Mouse (Mus musculus) mature B cell (primary cell): Measurements from ENCODE around the gene Grin2a.

Source experiments
- in situ Hi-C: fragments of 300-500 bp; cut with MboI; formaldehyde crosslinking; loops from 2 replicates; pipeline ENCODE4 v1.14.3; 2019

Gene Grin2a

DNA sequence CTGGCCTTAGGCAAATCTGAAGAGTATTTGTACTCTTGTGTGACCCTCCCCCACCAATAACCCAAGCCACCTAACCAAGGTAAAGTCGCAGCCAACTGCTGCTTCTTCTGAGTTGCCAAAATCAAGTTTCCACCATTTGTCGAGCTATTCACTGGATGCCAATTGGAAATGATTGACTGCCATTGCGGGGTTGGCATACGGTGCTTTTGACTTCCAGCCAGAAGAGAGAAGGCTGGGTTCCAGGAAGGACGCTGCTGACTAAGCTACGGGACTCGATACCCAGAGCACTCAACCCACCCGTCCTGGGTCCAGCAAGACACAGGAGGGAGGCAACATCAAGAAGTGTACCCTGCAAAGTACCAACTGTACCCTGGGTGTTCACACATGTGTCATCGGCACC is 242.3 kb downstream of the Grin2a start:
- in situ Hi-C loops = no loop called here

DNA sequence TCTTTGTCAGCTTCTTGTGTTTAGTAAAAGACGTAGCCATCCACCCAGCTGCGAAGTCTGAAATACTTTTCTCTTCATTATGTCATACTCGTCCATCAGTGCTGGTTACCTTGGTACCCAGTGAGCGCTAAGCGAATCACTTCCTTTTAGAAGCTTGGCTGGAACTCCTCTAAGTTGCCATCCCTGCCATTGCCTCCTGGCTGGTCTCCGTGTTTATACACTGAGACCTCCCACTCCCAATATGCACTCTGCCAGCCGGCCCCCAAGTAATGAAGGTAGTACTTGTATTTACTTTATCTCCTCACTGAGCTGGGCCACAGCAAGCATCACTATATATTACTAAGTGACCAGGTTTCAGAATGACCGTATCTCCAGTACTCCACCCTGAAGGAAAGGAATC is 242.8 kb downstream of the Grin2a start:
- in situ Hi-C loops = no loop called here

DNA sequence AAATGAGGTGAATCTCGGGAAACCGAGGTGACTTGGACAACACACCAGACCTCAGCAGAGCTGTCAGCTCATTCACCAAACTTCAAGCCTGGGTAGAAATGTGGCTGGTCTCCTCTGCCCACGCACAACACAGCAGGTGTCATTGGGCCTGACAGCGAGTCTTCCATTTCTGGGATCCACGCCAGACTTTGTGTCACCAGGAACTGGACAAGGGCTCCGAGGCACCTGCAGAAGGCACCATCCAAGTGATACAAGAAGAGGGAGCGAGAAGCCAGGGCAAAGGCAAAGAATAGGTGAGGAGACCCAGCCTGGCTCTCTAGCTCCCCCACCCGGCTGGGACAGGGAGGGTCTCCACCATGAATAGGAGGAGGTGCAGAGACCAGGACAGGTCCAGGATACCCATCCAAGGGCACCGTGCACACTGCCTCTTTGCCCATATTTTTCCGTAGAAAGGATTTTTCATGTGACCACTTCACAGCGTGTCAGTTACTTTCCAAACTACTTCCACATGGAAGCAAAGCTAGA is 244.3 kb downstream of the Grin2a start:
- in situ Hi-C loops = no loop called here

DNA sequence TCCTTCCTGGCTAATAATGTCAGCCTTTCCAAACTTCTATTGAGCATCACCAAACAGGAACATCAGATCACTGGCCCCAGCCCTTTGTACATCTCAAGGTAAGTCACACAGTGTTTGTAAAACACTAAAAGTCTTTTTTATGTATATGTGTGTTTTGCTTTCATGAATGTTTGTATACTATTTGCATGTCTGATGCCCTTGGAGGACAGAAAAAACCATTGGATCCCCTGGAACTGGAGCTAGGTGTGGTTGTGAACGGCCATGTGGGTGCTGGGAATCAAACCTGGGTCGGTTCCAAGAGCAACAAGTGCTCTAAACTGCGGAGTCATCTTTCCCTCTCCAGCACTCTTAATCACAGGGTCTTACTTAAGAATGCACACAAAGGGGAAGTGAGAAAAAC is 245.7 kb downstream of the Grin2a start:
- in situ Hi-C loops = no loop called here

DNA sequence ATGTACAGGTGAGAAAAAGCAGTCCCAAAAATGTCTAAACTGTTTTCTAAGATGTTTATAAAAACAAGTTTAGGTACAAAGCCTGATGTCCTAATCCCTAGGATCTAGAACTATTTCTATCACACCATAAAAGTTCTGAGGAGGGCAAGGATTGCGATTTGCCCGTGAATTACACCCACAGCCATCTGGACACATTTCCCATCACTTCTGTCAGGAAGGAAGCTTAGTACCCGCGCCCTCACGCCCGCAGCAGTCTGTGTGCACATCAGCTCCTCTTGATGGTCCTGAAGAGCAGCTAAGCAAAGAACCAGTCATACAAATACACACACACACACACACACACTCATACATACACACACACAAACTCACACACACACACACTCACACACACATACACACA is 252.9 kb downstream of the Grin2a start:
- in situ Hi-C loops = no loop called here

DNA sequence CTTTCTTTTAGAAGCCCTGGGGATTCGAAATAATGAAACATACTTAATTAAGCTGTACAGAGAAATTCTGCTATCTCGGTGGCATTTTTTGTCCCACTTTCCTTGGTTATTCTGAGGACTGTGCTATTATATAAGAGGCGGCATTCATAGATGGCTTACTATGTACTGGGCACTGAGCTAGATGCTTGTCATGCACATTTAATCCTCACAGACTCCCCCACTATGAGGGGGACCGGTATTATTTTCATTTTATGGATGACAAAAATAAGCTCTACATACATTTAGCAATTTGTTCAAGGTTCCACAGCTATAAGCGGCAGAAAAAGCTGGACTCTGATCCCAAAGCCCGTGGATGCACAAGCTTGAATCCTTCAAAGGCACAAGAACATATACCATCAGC is 256.7 kb downstream of the Grin2a start:
- in situ Hi-C loops = no loop called here

DNA sequence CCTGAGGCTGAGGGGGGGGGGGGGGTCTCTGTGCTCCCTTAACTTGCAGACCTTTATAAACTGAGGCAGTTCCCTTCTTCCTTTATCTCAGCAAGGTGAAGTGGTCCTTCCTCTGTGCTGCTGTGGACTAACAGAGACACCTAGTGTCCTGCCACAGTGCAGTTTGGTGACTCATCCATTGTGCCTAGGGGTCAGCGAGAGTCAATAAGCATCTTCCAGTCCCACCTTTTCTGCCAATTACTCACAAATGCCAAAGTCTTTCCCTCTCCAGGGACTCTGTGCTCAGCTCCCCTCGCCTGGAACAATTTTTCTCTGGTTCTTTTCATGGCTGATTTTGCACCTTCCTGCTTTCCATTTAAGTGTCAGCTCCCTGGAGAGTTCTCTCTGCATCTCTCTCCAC is 258.2 kb downstream of the Grin2a start:
- in situ Hi-C loops = no loop called here

DNA sequence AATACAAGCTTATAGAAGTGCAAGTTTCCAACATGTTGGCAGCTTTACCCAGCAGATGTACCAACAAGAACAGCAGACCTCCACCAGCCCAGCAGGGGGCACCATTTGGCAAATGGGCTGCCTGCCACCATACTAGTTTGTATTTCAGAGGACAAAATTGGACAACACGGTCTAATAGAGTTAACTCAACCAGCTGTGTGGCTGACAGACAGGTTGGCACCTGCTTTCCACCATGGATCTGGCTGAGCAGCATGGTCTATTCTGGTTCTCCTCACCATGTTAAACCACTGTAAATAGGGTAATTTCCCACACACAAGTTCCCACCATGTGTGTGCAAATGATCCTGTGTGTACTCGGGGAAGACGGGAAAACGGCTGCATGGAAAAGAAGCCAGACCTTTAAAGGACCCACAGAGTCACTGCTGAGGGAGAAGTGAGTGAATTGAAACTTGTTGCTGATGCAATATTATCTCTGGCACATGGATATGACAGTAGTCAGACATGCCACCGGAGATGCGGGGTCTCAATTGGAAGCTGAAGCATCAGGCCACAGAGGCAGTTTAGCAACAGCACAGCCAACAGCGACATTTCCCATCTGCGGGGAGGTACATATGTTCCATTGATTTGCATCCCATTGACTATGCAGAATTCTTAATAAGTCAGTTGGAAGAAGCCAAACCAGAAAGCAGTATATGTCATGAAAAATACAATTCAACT is 259.8 kb downstream of the Grin2a start:
- in situ Hi-C loops = no loop called here

DNA sequence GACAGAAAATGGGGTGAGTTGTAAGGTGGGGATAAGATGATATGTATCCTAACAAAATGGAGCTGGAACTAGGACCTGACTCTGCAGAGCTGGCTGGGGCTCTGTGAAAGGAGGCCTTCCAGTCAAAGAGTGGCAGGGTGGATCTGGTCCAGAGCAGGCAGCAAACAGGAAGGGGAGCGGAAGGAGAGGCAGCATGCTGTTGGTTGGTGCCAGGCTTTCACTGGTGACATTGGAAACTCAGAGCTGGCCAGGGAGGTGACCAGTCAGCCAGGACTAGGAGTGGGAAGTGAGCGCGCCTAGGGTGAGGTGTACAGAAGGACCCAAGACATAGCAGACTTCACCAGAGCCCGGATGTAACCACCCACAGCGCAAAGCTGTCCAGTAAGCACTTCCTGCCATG is 267.8 kb downstream of the Grin2a start:
- in situ Hi-C loops = no loop called here

DNA sequence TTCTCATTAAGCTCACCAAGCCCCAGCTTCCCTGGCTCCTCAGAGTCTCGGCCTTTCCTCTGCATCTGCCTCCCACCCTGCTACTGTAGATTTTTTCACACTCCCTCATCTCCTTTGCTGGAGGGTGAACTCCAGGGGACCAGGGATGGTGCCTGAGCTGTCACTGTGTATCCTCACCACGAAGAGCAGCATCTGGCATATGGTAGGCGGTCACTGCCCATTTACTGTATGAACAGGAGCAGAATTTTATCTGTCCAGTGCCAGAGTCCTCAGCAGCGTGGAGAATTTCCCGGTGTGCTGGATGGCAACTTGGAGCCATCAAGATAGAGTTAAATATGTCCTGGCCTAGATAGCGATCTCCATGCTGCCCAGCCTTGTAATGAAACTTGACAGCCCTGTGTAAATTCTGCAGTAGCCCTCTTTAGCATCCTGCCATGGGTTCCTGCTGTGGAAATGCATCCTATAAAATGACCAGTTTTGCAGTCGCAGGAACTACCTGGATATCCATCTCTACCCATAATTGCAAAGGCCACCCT is 269.7 kb downstream of the Grin2a start:
- in situ Hi-C loops = no loop called here

DNA sequence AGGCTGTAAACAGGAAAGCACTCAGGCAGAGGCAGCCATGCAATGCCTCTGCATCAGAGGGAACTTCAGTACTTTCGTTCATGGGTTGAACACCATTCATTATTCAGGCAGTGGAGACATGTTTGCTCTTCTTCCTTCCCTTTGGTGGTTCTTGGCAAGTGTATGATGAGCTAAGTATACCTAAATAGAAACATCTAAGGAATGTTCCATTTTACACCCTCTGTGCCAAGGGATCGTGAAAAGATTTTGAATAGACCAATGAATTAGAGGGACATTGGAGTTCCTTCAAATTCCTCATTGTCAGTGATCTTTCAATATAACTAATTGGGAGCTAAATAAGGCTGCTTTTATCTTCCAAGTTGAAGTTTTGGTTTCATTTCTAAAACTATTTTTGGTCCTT is 284.0 kb downstream of the Grin2a start:
- in situ Hi-C loops = no loop called here

DNA sequence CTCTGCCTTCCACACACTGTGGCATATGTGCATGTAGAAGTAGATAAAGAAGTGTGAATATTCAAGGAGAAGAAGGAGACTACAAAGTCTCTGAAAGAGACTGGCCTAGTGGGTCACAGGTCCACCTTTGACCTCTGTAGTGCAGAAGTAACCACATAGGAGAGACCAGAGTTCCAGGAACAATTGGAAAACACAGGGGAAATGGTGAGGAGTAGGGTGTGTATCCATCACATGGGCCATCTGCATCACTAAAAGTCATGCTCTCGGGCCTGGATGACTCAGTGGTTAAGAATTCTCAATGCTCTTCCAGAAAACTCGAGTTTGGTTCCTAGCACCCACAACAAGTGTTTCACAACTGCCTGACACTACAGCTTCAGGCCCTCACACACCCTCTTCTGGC is 285.4 kb downstream of the Grin2a start:
- in situ Hi-C loops = no loop called here

DNA sequence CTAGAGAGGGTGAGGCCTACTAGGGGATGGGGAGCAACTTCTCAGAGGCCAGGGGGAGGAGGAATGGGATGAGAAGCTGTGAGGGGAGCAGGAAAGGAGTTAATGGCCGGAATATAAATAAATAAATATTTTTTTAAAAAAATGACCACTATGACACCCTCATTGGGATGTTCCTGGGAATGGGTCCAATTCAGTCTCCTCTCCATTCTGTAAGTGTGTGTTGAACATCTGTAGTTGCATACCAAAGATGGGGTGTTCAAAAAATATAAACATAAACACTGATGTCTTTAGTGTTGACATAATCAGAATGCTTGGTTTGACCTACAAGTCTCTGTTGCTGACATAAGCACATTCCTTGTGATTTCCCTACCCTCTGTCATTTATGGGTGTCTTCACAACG is 298.2 kb downstream of the Grin2a start:
- in situ Hi-C loops = no loop called here

DNA sequence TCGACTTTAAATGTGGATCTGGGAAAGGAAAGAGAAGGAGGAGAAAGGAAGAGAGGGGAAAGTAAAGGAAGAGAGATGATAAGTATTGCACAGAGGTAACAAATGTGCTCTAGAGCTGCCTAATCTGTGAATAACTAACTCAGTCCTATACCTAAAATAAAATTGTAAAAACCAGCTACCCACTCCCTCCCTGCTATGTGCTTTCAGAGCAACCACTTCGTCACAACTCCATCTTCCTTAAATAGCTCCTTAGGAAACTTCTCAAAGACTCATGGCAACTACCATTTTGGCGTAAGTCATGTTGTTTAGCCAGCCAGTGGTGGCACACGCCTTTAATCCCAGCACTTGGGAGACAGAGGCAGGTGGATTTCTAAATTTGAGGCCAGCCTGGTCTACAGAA is 301.3 kb downstream of the Grin2a start:
- in situ Hi-C loops = no loop called here

DNA sequence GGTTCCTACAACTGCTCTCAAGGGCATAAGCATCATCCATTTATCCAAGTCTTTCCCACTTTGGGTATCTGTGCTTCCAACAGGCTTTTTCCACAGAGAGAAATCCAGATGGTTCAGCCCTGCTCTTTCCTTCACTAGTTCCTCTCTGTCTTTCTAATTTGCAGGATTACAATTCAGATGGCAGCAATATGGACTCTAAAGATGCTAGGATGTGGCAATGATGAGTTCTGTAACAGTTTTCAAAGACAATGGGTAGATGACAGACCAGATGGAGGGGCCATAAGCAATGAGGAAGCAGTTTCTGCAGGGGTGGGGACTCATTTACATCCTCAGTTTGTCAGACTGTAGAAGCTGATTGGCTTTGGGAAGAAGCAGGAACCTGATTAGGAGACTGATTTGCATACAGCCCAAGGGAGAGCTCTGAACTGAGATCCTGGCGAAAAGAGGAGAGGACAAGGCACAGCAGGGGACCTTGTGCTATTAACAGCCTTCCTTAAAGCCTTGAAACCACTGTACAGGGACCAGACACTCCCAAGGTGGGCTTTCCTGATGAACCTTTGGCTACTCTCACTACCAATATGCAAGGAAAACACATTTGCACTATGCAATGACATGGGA is 306.7 kb downstream of the Grin2a start:
- in situ Hi-C loops = no loop called here

DNA sequence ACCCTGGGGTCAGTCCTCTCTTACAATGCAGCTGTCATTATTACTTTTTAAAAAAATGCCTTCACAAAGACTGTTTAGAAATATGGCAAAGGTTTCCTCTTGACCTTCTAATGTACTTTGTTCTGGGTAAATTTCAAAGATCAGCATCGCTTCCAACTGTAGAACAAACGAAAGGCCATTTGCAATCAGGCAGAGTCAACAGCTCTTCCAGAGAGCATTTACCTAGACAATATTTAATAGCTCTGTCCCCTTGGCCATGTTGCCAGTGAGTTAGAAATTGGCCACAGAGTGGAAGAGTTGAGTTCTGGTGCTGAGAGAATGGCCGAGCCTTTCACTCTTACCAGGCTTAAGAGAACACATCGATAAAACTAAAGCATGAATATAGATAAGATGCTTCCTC is 314.8 kb downstream of the Grin2a start:
- in situ Hi-C loops = no loop called here

DNA sequence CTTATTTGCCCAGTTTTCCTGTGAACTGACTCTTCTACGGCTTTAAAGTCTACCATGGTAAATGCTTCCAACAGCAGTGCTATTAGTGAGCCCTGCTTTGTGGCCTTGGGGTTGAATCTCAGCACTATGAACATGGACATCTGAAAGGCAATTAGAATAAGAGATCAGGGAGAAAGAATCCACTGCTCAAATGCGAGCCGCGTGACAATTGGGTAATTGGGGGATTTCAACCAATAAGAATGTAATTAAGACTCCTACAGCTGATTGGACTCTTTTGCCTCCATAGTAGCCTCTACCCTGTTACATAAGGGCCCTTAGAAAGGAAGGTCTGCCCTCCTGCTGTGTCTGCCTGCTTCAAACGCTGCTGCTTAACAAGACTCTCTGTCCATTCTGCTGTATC is 315.4 kb downstream of the Grin2a start:
- in situ Hi-C loops = no loop called here

DNA sequence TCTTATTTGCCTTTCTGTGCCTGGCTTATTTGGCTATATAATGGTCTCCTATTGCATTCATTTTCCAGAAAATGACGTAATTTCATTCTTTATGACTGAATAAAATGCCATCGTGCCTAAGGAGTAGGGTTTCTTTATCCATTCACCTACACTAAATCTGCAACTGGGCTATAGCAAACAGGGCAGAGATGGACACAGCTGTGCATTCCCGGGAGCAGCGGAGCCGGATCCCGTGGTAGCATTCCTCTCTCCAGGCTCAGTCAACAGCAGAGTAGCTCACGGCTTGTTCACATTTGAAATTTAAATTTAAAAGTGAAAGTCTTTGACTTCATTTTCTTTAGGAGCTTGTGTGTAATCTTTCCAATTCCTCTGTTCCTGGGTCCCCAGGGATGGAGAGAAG is 316.6 kb downstream of the Grin2a start:
- in situ Hi-C loops = no loop called here

DNA sequence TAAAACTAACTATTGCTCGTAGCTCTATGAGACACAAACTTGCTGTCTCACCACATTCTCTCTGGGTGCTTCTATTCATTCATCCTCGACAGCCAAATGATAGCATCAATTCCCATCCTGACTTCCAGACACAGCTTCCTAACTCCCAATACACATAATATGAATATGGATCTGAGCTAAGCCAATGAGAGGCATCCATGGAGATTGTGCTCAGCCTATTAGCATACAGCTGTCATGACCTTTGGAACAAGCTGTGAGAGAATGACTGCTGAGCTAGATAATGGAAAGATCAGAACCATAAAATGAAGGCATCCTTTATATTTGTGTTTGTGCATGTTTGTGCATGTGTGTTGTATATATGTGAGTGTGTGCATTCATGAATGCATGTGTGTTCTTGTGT is 323.0 kb downstream of the Grin2a start:
- in situ Hi-C loops = no loop called here

DNA sequence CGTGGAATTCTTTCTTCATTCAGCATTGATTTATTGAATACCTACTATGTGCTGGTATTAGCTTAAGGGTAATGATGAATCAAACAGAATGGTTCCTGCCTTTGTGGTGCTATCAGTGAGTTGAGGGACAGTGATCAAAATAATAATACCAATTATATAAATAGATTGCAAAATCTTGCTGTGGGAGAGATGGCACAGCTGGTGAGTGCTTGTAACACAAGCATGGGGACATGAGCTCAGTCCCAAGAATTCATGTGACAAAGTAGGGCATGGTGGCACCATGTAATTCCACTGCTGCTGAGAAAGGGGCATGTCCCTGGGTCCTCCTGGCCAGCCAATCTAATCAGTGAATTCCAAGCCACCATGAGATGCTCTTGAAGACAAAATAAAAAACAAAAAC is 324.1 kb downstream of the Grin2a start:
- in situ Hi-C loops = no loop called here

DNA sequence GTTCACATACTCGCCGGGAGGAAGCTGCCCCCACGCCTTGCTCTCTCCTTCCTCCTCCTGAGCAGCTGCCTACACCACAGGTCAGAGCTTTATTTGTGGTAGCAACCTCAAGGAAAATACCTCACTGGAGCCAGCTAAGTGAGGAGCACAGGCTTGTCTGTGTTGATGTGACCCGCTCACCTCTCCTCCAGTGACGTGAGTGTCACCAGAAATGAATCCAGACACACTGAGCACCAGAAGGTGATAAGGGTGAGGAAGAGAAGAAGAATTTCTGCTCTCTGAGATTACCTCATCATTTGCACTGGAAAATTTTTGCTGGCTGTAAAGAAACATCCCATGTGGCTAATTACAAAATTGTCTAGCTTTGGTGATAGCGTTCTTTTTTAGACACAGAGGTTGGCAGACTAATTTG is 324.6 kb downstream of the Grin2a start:
- in situ Hi-C loops = no loop called here

DNA sequence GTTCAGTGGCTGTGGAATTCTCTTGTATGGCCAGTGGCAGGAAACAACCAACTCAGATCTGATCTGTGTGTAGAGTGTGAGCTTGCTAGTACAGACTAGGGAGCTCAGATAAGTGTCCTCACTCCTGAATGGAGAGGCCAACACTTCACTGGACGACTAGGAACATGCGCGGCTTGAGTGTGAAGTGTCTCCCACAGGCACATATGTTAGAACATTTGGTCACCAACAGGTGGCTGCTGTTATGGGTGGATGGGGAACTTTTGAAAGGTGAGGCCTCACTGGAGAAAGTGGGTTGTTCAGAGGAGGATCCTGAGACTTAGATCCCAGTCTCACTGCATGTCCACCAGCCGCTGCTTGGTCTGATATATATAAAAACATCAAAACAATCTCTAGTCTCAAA is 329.5 kb downstream of the Grin2a start:
- in situ Hi-C loops = no loop called here

DNA sequence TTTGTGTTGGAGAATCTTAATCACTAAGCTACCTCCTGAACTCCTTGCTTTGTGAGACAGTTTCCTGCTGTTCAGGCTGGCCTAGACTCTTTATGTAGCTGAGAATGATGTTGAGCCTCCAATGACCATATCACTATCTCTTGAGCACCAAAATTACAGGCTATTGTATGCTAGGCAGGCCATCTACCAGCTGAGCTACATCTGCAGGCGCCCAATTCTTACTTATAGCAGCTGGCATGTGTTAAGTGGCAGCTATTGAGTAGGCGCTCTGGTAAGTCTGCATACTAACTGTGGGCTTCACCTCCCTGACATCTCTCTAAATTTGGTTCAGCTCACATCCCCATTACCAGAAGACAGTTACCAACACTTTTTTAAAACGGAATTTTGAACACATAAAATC is 331.3 kb downstream of the Grin2a start:
- in situ Hi-C loops = no loop called here

DNA sequence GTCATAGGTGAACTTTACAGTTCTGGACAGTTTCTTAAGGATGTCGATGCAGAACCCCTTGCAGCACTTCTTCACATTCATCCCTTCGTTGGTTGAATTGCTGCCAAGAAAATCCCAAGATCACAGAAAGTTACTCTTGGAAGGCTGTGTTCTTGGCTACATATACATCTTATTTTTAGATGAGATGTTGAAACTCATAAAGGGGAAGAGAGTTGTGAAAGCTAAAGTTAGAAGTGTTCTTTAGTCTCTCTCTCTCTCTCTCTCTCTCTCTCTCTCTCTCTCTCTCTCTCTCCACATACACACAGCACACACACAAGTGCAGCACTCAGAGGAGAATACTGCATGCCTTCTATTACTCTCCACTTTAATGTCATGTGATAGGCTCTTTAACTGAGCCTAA is 331.9 kb downstream of the Grin2a start:
- in situ Hi-C loops = no loop called here
